Mouse (Mus musculus) heart, postnatal 0 days (tissue): Measurements from ENCODE around the gene Ttbk1. TPM values are rescaled to one million over a fixed set of nuclear protein-coding genes. Genes with fewer than 3 reads are reported as not detected.

Experiments
- ATAC-seq: fragments of 200-750 bp; cut with Nextera tagmentation; 2 replicates; pipeline ENCODE4 v1.8.0; 2017; ENCODE audit warnings: low read depth, moderate number of reproducible peaks, moderate library complexity; ENCODE audit not compliant: insufficient read depth
- DNase-seq: peaks from one replicate; pipeline ENCODE4 v3.0.0-alpha.2; 2016; ENCODE audit warnings: low spot score
- H3K27ac ChIP-seq: fragments of 300-500 bp; sonication (generic); 2 replicates; pipeline ENCODE4 v1.5.1; 2014; ENCODE audit warnings: low read depth, mild to moderate bottlenecking
- H3K27me3 ChIP-seq: fragments of 300-500 bp; sonication (generic); 2 replicates; pipeline ENCODE4 v1.6.1; 2014; ENCODE audit warnings: low read length, mixed read lengths; ENCODE audit not compliant: control insufficient read depth, insufficient read depth
- H3K36me3 ChIP-seq: fragments of 300-500 bp; sonication (generic); replicated peaks from 2 replicates; pipeline ENCODE4 v1.6.1; 2014; ENCODE audit warnings: low read length, mixed read lengths; ENCODE audit not compliant: control insufficient read depth, insufficient read depth
- H3K4me1 ChIP-seq: fragments of 300-500 bp; sonication (generic); 2 replicates; pipeline ENCODE4 v1.6.1; 2014; ENCODE audit warnings: antibody characterized with exemption; ENCODE audit not compliant: control insufficient read depth, insufficient read depth
- H3K4me2 ChIP-seq: fragments of 300-500 bp; sonication (generic); 2 replicates; pipeline ENCODE4 v1.6.1; 2014; ENCODE audit warnings: low read depth, mild to moderate bottlenecking, low read length, moderate library complexity
- H3K4me3 ChIP-seq: fragments of 300-500 bp; sonication (generic); 2 replicates; pipeline ENCODE4 v1.5.1; 2014; ENCODE audit warnings: low read depth, low read length
- H3K9ac ChIP-seq: fragments of 300-500 bp; sonication (generic); replicated peaks from 2 replicates; pipeline ENCODE4 v1.6.1; 2014; ENCODE audit warnings: low read depth, low read length, mixed read lengths
- H3K9me3 ChIP-seq: fragments of 300-500 bp; sonication (generic); replicated peaks from 2 replicates; pipeline ENCODE4 v1.6.1; 2016; ENCODE audit warnings: low read length; ENCODE audit not compliant: control insufficient read depth
- CTCF ChIP-seq: IDR thresholded peaks from 2 replicates; pipeline ENCODE4 v1.5.1; 2016; ENCODE audit warnings: antibody characterized with exemption, control low read depth, low read depth
- EP300 ChIP-seq: IDR thresholded peaks from 2 replicates; pipeline ENCODE4 v1.6.1; 2016; ENCODE audit warnings: antibody characterized with exemption, low read depth
- WGBS: fragments of 180-500 bp; shearing (Covaris S2); extraction: QIAGEN DNeasy Blood & Tissue Kit; methylation state at CpG from one replicate; pipeline ENCODE4 v1.1.7; 2014; 5-methylcytosine and 5-hydroxymethylcytosine counted together
- polyA plus RNA-seq: library from polyadenylated mRNA; unstranded; fragments of >200 nt; fragmentation: Nextera tagmentation; extraction: Ambion mirVana; gene quantifications from 2 replicates; pipeline ENCODE4 v1.2.1, GENCODE M21; 2015
- total RNA-seq: library from RNA; depleted of rRNA; stranded (reverse); fragments of >200 nt; gene quantifications from 2 replicates; pipeline ENCODE4 v1.2.3, GENCODE M21; 2014; ENCODE audit warnings: low replicate concordance

Gene Ttbk1
- total and polyA plus RNA-seq, 2 experiments from 2014 or later, result 0.04 to 0.80 TPM

GRCm38 (mm10) chr17:46457791-46458190 is 29.7 kb downstream of the Ttbk1 start:
- Histone ChIP-seq H3K9ac (no peak overlapping the region), H3K36me3 (no peaks in the 10 kb centered on the region), H3K9me3 (no peaks in the 10 kb centered on the region), H3K27ac (peak overlapping the region; percentile 77), H3K4me3 (no peak overlapping the region), H3K4me2 (no peak overlapping the region), H3K27me3 (peaks cover 61% of the 10 kb centered on the region), H3K4me1 (peaks cover 55% of the 10 kb centered on the region)
- WGBS, result 16% methylated on average over 10 of the region's 10 CpGs
- TF ChIP-seq CTCF, result peak; percentile 38
- no peak for TF ChIP-seq EP300
- ATAC-seq, result no peak
- no peak for DNase-seq

DNA sequence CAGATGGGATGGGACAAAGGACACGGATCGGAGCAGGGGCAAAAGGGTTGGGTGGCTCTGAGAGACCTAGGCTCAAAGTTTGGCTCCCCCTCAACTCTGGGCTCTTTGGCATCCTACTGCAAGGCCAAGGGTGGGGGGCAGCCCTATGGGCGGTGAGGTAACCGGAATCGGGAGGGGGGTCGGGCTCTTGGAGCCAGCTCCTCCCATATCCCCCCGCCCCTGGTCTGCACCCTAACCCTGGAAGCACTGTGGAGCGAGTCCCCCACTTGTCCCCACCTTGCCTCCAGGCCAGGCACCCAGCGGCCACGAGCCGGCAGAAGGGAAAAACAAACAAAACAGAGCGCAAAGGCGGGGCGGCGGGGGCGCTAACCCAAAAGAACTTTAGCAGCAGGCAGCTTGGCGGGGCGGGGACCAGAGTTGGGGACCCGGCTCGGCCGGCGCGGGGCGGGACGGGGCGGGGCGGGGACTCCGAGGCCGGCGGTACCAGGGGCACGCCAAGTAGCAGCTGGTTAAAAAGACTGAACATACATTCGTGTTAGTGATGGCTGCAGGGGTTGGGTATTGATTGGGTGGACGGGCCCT is 32.3 kb downstream of the Ttbk1 start:
- Histone ChIP-seq H3K4me1 (peaks cover 43% of the 10 kb centered on the region), H3K4me2 (peak overlapping the region; percentile 75), H3K27ac (no peak overlapping the region), H3K9ac (peak overlapping the region; percentile 6; the same call in 1 of the 2 replicates), H3K9me3 (no peaks in the 10 kb centered on the region), H3K27me3 (peaks cover 57% of the 10 kb centered on the region), H3K4me3 (peak overlapping the region; percentile 38), H3K36me3 (no peaks in the 10 kb centered on the region)
- ATAC-seq, result 0 out of 2 replicates have a peak, but pooled peaks have one; percentile 12
- TF ChIP-seq CTCF (no peak), EP300 (no peak)
- DNase-seq, result no peak
- under 1% methylated on average over 33 of the region's 33 CpGs for WGBS

DNA sequence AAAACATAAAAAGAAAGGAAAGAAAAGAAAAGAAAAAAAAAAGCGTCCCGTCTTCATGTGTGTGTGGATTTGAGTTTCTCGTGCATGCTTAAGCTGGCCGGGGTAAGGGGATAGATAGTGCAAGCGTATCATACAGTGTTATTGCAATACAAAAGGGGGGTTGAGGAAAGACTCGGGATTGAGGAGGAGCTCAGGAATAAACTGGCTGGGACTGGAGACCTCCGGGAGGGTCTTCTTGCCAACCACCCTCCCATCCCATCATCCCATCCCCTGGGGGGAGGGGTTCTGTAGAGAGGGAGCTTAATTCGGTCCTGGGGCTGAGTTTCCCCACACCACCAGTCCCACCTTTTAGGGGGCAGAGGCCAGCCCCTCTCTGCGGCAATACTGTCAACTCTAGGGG is 32.9 kb downstream of the Ttbk1 start:
- TF ChIP-seq CTCF (no peak), EP300 (no peak)
- peak overlapping the region; percentile 6; the same call in 1 of the 2 replicates for H3K9ac ChIP-seq

DNA sequence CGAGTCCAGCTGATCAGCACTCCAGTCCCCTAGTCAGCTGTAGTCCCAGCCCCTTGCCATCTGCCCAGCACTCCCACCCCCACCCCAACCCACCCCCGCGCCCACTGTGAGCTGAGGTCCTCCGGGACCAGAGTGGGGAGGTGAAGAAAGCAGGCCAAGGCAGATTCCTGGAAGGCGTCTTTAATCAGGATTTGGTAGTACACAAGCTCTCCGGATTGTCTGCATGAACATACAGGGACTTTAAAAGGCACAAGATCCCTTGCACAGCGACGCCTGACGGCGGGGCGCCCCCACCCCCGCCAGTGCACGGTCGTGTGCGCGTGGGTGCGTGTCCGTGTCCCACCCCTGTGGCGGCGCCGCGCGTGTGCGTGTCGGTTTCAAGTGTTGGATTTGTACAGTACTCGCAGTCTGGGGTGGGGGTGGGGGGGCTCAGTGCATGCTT is 33.5 kb downstream of the Ttbk1 start:
- WGBS, result 5% methylated on average over 26 of the region's 26 CpGs

More for the DNA sequence above, 32.9 kb downstream of the Ttbk1 start:
- ATAC-seq, result no peak
- DNase-seq, result no peak
- H3K9me3 ChIP-seq, result no peaks in the 10 kb centered on the region
- peaks cover 42% of the 10 kb centered on the region for H3K4me1 ChIP-seq
- no peaks in the 10 kb centered on the region for H3K36me3 ChIP-seq
- 6% methylated on average over 9 of the region's 9 CpGs for WGBS
- H3K27ac ChIP-seq, result no peak overlapping the region
- H3K4me2 ChIP-seq, result peak overlapping the region; percentile 75
- peaks cover 51% of the 10 kb centered on the region for H3K27me3 ChIP-seq
- peak overlapping the region; percentile 38 for H3K4me3 ChIP-seq

DNA sequence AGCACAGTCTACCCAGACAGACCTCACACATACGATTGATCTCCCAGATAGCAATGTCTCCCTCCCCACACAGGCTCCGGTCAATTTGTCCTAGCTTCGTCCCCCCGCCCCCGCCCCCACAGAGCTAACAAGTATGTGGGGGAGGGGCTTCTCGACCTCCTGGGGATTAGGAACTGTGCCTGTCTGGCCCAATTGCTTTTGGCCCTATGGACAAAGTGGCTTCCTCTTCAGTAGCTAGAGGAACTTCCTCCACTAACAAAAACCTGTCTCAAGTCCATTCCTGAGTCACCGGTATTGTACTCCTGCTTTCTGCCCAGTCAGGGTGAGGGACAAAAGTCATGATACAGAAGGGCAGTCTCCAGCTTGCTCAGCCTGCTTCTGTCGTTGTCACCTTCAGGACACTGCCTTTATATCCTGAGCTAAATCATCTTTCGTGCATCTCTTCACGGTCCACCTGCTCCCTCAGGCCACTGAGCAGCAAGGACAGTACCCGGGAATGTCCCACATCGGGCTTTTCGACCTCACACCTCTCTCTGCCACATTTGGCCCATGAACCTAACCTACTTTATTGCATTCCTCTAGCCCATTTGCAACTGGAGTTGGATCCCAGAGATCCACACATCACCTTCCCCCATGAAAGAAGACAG is 34.0 kb downstream of the Ttbk1 start:
- H3K4me1 ChIP-seq, result peaks cover 30% of the 10 kb centered on the region
- no peak for ATAC-seq
- no peak for DNase-seq
- H3K9ac ChIP-seq, result no peak overlapping the region
- peaks cover 49% of the 10 kb centered on the region; the same call in 1 of the 2 replicates for H3K27me3 ChIP-seq
- no peaks in the 10 kb centered on the region for H3K9me3 ChIP-seq
- H3K4me2 ChIP-seq, result no peak overlapping the region
- TF ChIP-seq CTCF (no peak), EP300 (no peak)
- H3K36me3 ChIP-seq, result no peaks in the 10 kb centered on the region
- no peak overlapping the region for H3K27ac ChIP-seq
- H3K4me3 ChIP-seq, result no peak overlapping the region
- 27% methylated on average over 13 of the region's 13 CpGs for WGBS

More for the DNA sequence above, 33.5 kb downstream of the Ttbk1 start:
- no peak for ATAC-seq
- peaks cover 36% of the 10 kb centered on the region for H3K4me1 ChIP-seq
- peak overlapping the region; percentile 38 for H3K4me3 ChIP-seq
- no peaks in the 10 kb centered on the region for H3K36me3 ChIP-seq
- no peak overlapping the region for H3K9ac ChIP-seq
- no peak overlapping the region for H3K27ac ChIP-seq
- no peak for DNase-seq
- H3K4me2 ChIP-seq, result peak overlapping the region; percentile 75
- peaks cover 49% of the 10 kb centered on the region; the same call in 1 of the 2 replicates for H3K27me3 ChIP-seq
- H3K9me3 ChIP-seq, result no peaks in the 10 kb centered on the region
- TF ChIP-seq CTCF (no peak), EP300 (no peak)

DNA sequence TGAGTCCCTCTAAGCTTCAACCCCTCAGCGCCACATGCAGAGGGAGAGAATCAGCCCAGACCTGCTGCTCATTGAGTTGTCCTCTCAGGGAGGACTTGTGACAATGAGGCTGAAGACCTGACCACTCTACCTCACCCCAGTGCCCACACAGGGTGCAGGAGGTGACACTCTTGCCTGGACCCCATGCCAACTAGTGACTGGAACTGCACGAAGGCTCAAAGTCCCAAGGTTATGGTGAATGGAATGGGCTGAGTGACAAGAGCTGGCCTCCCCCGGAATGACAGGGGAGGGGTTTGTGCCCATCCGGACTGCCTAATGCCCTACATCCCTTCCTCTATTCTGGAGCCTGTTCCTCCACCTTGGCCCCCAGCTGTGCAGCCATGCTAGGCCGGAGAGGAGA is 34.8 kb downstream of the Ttbk1 start:
- Histone ChIP-seq H3K9ac (no peak overlapping the region), H3K36me3 (no peaks in the 10 kb centered on the region), H3K9me3 (no peaks in the 10 kb centered on the region), H3K4me1 (peaks cover 23% of the 10 kb centered on the region), H3K4me3 (no peak overlapping the region), H3K27ac (no peak overlapping the region), H3K27me3 (peaks cover 49% of the 10 kb centered on the region; the same call in 1 of the 2 replicates), H3K4me2 (no peak overlapping the region)
- ATAC-seq, result no peak
- DNase-seq, result no peak
- 59% methylated on average over 5 of the region's 5 CpGs for WGBS
- TF ChIP-seq CTCF, result no peak
